Mouse (Mus musculus): Measurements from ENCODE around the gene Ndufaf5.

DNA sequence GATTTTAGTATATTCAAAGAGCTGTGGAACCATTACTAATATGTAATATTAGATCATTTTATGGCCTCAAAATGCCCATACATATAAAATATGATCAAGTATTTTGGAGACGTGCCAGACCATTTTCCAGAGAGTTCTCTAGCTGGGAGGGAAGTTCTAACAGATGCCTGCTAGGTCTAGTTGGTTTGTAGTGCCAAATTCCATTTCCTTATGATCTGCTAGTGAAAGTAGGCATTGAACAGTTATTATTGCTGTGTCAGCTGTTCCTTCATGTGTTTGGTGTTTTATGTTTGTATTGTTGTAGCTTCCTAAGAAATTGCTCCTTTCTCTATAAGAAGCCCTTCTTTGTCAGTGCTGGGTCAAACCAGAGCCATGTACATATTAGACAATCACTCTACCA lies 45.5 kb downstream of the Ndufaf5 start:
- TF ChIP-seq POLR2A (IDR thresholded peaks at IDR 0.05; ENCODE audit: extremely low read depth, insufficient read depth, low read length) (no peak), CTCF (IDR thresholded peaks at IDR 0.05; ENCODE audit: low read depth, low read length) (no peak)
